Mouse (Mus musculus) kidney, adult 18-20 months (tissue): ENCODE results near the gene Kcnab2.
A peak's percentile ranks its signal among the peaks of the same experiment; 100 is the strongest.

ENCODE experiments used
- DNase-seq: peaks from one replicate; pipeline ENCODE4 v3.0.0; 2021

Gene Kcnab2

DNA sequence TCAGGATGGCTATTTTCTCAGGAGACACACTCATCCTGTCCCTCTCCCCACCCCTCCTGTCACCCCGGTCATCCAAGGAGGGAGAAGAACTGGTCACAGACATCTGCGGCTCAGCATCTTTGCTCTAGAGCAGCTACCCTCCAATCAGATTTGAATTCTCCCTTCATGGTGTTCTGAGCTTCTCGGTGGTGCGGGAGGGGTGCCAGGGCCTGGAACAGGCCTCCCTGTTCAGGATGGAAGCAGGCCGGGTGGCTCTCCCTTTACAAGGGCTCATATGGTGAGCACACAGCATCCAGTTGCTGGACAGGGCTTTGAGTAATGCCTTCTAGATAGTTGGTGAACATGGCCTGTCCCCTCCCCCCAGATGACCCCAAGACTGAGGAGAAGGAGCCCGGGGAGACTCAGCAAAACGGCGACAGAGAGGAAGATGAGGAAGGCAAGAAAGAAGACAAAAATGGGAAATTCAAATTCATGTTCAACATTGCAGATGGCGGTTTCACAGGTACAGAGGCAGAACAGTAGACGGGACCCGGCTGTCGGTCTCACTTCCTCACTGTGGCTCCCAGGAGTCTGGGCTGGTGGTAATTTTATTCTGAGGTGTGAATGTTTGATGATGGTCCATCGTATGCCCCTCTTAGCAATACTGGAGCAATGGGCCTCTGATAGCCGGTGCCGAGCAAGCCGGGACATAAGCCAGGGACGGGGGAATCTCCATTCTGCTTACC is 95.0 kb downstream of the Kcnab2 start:
- no peak for DNase-seq

DNA sequence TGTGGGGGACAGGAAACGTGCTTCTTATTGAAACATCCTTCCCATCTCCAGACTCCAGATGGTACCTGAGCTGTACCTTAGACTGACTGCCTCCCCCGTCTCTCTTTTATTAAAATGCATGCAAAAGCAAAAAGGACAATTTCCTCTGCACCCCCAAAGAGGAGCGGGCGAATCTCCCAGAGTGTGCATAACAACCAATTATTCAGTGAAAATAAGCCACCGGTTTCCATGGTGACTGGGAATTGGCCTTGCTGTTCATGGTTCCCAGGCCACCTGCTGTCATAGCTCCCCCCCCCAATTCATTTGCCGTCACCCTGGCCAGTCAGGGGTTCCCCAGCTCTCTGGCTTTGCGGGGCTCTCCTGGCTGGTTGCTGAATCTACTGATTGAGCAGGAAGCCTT is 112.4 kb downstream of the Kcnab2 start:
- DNase-seq: no peak

DNA sequence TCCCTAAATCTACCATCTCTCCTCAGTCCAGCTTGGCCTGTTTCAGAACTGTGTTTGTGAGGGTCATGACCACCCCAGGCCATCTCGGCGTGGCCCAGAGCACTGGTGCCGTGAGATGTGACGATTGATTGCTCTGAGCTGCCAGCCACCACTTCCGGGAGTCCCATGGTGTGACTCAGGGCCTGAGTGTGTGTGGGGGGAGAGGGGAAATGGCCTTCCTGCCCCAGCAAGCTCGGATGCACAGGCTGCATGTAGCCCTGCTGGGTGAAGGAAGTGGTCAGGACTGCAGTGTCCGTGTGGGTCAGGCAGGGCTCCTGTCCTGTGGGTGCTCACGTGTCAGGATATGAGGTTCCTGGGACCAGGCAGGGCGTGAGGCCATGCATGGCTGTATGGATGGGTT is 115.5 kb downstream of the Kcnab2 start:
- no peak for DNase-seq

DNA sequence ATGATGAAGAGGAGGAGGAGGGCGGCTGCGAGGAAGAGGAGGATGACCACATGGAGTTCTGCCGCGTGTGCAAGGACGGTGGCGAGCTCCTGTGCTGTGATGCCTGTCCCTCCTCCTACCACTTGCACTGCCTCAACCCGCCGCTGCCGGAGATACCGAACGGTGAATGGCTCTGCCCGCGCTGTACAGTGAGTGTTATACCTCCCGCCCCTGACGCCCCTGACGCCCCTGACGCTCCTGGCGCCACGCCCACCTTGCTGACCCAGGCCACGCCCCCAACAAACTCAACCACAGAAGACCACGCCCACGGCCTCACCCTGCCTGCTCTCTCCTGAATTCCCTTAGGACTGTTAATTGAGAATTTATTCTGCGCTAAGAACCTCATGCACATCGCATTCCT is 116.8 kb downstream of the Kcnab2 start:
- DNase-seq: peak; percentile 20

DNA sequence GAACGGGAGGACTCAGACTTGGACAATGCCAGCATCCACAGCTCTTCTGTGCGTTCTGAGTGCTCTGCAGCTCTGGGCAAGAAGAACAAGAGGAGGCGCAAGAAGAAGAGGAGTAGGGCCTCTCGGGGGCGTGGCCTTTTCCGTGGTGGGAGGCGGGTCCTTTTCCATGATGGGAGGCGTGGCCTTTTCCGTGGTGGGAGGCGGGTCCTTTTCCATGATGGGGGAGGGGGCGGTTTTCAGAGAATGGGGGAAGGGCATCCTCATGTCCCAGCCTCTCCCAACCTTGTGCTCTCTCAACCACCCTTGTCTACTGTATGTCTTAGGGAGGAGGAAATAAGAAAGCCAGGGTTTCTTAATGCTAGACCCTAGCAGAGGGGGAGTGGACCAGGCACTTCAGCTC is 118.0 kb downstream of the Kcnab2 start:
- DNase-seq: no peak

DNA sequence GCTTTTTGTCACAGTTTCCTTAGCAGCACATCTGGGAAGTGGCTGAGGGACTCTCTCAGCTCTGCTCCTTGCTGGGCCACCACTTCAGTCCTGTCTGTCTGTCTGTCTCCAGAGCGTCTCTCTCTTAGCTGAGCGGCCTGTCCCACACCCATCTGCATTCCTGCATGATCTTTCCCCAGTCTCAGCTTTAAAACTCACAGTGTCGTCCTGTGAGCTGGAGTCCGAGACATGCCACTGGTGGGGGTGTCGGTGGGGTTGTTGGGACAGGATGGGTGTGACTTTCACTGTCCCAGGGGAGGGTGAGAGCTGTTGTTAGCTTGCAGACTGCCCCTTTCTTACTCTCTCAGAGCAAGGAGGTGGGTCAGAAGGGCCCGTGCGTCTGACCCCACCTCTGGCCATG is 122.0 kb downstream of the Kcnab2 start:
- no peak for DNase-seq

DNA sequence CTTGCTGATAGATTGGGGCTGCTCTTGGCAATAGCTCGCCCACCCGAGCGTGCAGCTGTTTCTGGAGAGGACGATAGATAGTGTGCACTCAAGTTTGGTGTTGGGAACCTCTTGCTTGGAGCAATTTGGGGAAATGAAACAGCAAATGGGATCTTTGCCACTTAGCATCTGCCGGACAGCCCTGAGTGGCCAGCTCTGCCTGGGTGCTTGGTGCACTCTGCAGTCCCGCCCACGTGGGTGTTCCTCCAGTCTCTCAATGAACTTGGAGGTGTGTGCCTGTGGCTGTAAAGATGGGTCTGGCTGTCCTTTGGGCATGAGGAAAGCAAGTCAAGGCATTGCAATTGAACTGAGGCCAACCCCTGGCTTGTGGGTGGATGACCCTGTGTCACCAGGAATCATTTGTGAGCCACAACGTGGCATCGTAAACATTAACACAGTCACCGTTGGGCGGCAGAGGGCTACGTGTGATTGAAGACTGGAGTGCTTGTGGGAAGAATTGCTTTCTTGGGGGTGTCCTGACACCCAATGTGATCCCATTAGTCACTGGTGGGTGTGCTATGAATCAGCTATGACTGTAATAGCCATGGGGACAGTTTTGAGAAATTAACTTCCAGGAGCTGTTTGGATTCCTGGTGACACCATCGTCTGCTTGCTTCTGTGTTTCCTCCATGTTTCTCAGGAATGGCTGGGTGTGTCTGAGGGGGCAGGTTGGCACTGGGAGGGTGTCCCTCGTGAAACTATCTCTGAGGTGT is 123.6 kb downstream of the Kcnab2 start:
- no peak for DNase-seq

DNA sequence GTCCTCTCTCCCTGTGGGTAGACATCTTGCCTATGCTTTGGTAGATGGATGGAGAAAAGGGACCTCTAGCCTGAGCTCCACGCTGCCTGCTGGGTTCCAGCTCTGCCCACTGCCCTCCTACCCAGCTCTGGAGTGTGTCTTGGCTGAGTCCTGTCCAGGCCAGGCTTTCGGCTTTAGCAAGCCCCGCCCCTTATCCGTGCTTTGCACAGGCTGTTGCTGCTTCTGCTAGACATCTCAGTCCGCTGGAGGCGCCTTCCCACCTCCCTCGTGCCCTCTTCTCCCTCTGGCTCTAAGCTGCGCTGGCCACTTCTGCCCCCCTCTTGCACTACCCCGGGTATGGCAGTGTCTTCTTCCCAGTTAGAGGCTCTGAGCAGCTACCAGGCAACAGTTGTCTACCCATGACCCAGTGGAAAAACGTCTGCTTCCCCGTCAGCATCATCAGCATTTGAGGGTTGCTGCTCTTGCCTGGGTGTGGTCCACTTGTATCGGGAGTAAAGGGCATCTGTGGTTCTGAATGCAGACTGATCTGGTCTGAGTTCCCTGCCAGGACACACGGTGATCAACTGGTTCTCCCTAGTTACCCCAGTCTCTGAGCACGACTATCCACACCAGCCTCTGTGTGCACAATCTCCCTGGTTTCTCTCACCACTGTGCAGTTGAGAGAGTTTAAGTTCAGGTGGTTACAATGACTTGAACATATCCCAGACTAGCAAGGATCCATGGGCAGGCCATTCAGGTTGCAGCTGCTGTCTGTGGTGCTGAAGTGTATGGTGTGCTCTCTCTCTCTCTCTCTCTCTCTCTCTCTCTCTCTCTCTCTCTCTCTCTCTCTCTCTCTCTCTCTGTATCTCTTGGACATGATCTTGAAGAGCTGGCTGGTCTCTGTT is 126.0 kb downstream of the Kcnab2 start:
- no peak for DNase-seq

DNA sequence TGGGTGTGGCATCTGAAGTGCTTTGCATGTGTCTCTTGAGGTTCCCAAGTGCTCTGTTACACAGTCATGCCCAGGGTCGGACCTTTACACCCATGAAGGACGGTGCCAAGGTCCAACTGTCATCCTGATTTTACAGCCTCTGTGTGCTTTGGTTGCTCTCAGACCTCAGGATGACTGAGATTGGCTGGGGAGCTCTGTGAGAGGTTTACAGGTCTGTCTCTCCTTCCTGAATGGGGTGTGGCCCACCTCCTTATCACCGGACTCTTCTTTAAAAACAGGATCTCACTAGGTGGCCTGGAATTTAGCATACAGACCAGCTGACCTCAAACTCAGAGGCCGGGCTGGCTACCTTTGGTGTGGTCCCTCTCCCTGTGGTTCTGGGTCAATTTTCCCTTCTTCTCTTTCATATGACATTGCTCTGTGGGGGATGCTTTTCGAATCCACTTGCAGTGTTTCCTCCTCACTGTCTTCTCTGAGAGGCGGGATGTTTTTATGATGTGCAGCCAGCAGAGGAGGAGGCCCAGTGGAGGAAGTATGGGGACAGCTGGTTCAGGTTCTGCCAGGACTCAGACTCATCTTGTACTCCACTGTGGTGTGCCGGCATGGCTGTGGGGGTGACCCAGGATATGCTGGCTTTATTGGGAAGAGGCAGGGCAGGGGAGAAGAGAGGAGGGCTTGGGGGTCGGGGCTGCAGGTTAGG is 126.8 kb downstream of the Kcnab2 start:
- no peak for DNase-seq

DNA sequence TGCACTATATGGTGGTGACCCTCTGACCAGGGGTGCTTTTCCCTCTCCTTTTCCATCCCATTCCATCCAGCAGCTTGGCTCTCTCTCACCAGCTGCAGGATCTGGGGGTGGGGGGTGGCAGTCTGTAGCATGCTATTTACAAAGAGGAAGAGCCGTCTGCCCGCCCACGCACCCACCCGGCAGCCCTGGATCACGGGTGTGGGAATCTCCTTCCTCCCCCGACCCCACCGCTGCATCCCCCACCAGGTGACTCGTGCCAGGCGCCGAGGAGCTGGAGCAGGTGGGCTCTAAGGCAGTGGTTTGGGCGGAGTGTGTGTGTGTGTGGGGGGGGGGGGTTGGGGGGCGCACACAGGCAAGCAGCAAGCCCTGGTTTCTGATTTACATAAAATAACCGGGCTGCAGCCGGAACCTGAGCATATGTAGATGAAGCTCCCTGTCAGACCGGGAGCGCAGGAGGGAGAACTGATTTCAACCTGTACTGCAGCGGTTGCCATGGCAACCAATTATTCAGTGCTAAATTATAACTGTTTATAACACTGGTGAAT is 127.8 kb downstream of the Kcnab2 start:
- DNase-seq: no peak

DNA sequence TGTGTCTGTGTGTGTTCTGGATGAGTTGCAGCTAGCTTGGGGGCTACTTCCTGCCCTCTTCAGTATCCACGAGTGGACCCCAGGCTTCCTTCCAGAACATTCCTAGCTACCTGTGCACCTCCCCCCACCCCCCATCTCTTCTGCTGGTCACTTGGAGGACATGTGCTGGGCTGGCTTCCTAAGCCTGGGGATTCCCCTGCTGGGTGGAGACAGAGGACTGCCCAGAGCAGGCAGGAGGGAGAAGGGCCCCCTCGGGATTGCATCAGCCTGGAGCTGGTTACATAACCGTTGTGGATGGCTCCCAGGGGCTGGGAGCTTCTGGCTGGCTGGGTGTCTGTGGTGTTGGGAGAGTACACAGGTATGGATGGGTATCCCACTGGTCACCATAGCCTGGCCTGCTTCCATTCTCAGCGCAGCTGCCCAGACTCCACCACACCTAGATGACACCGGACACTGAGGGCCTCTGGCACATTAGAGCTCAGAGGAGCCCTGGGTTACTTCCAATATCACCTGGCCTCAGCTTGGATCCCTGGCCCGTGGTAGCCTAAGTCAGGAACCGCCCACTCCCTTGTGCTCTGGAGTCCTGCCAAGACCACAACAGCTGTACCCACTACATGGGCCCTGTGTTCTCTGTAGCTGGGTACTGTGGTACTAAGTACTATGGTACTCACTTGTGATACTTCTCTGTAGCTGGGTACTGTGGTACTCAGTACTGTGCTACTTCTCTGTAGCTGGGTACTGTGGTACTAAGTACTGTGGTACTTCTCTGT is 132.4 kb downstream of the Kcnab2 start:
- no peak for DNase-seq

DNA sequence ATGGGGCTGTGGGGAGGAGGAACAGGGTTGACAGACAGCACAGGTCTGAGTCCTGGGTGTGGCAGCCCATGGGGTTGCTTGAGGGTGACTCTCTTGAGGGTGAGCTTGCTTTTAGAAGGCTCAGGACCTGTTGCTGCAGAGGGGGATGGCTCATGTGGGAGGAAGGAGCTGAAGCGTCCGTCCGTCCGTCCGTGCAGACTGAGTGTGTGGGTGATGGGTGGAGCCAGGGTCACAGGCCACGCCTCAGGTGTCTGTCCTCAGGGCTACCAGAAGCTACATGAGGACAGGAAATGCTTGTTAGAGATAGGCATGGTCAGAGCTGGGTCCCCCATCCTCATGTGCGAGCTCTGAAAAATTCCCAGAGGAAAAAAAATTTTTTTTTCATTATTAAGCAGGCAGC is 133.0 kb downstream of the Kcnab2 start:
- DNase-seq: no peak

DNA sequence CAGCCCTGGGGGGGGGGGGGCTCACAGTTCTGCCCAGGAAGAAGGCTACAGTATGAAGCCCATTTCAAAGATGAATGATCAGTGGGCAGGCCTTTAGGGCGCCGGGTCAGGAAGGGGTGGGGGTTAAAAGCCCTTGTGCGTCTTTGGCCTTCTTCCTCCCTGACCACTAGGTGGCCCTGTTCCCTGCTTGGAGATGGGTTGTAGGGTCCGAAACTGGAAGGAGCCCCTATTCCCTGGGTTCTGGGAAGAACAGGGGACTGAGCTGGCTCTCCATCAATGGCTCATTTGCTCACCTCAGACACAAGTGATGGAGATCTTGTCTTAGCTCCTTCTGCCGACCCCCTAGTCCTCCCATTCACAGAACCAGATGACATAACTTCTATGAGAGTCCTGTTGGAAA is 134.4 kb downstream of the Kcnab2 start:
- no peak for DNase-seq
